Mouse (Mus musculus) liver, embryonic 13.5 days (tissue): ENCODE data around the gene Sik3. TPM values are rescaled to one million over a fixed set of nuclear protein-coding genes. Genes with fewer than 3 reads are reported as not detected.
"Not testable (repeated sequence)": the region's sequence is repeated elsewhere in the genome, so short reads cannot be mapped to it uniquely, and the experiment has no call there.

Source experiments
- ATAC-seq: fragments of 200-750 bp; cut with Nextera tagmentation; 2 replicates; pipeline ENCODE4 v1.8.0; 2017; ENCODE audit warnings: low read depth, mild to moderate bottlenecking, moderate number of reproducible peaks, moderate library complexity
- DNase-seq: peaks from one replicate; pipeline ENCODE4 v3.0.0; 2022
- H3K27ac ChIP-seq: fragments of 300-500 bp; sonication (generic); 2 replicates; pipeline ENCODE4 v1.5.1; 2015; ENCODE audit warnings: moderate library complexity, mild to moderate bottlenecking, inconsistent platforms
- H3K27me3 ChIP-seq: fragments of 300-500 bp; sonication (generic); 2 replicates; pipeline ENCODE4 v1.6.1; 2015; ENCODE audit warnings: mild to moderate bottlenecking, inconsistent platforms
- H3K36me3 ChIP-seq: fragments of 300-500 bp; sonication (generic); 2 replicates; pipeline ENCODE4 v1.6.1; 2015; ENCODE audit warnings: mild to moderate bottlenecking, inconsistent platforms
- H3K4me1 ChIP-seq: fragments of 300-500 bp; sonication (generic); replicated peaks from 2 replicates; pipeline ENCODE4 v1.6.1; 2015; ENCODE audit warnings: inconsistent platforms
- H3K4me2 ChIP-seq: fragments of 300-500 bp; sonication (generic); 2 replicates; pipeline ENCODE4 v1.6.1; 2015; ENCODE audit warnings: inconsistent platforms, mild to moderate bottlenecking, moderate library complexity
- H3K4me3 ChIP-seq: fragments of 300-500 bp; sonication (generic); replicated peaks from 2 replicates; pipeline ENCODE4 v1.5.1; 2015; ENCODE audit warnings: mild to moderate bottlenecking, inconsistent platforms
- H3K9ac ChIP-seq: fragments of 300-500 bp; sonication (generic); 2 replicates; pipeline ENCODE4 v1.6.1; 2015; ENCODE audit warnings: mild to moderate bottlenecking, inconsistent platforms
- H3K9me3 ChIP-seq: fragments of 300-500 bp; sonication (generic); replicated peaks from 2 replicates; pipeline ENCODE4 v1.6.1; 2016; ENCODE audit warnings: inconsistent platforms
- WGBS: fragments of 180-500 bp; shearing (Covaris S2); methylation state at CpG from one replicate; pipeline ENCODE4 v1.1.7; 2015; ENCODE audit not compliant: insufficient replicate concordance; 5-methylcytosine and 5-hydroxymethylcytosine counted together
- polyA plus RNA-seq: library from polyadenylated mRNA; unstranded; fragments of >200 nt; fragmentation: Nextera tagmentation; extraction: Ambion mirVana; gene quantifications from 2 replicates; pipeline ENCODE4 v1.2.1, GENCODE M21; 2015

Sik3 gene
- polyA plus RNA-seq, 1 experiment from 2014 or later, result 2.8 TPM

DNA sequence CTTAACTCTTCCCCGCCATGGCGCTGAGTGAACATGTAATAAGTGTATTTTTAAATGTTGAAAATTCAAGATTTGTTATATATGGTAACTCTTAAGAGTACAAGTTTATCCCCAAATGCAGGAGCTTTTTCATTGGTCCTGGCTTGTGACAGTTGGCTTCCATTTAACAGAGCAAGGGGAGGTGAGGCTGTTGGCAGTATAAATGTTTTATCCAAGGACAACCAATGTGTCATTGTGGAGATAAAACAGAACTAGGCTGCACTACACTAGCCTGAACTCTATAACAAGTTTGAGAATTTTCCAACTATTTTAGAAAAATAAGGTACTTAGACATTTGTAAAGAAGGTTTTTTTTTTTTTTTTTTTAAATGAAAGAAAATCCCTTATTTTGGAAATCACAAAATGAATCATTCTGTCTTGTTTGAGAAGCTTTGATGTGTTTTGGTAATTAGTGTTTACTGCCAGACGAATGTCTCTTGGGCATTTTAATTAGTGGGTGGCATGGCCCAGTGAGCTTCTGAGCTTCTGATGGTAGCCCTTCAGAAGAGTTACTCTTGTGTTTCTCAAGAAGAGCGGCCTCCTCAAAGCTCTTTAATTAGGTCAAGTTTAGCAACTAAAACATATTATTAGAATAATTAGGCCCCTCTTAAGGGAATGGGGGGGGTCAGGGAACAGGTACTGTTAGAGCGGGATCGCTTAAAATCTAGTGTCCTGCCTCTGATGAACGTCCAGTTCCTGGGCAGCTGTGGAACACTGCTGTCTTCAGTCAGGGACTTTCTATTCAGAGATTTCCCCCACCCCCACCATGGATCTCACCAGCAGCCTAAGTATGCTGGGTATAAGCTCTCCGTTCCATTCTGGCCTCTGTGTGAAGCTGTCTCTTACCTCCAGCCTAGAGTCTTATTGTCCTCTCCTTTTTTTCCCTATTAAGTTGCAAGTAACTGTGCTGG is 139.7 kb downstream of the Sik3 start:
- peaks cover 58% of the 10 kb centered on the region for H3K4me1 ChIP-seq
- 77% methylated on average over 8 of the region's 8 CpGs for WGBS
- H3K4me3 ChIP-seq, result no peak overlapping the region
- no peak overlapping the region for H3K4me2 ChIP-seq
- H3K9me3 ChIP-seq, result no peaks in the 10 kb centered on the region
- H3K27me3 ChIP-seq, result no peaks in the 10 kb centered on the region
- ATAC-seq, result no peak
- H3K27ac ChIP-seq, result no peak overlapping the region
- no peaks in the 10 kb centered on the region; the same call in 1 of the 2 replicates for H3K36me3 ChIP-seq
- DNase-seq, result no peak
- H3K9ac ChIP-seq, result no peak overlapping the region

DNA sequence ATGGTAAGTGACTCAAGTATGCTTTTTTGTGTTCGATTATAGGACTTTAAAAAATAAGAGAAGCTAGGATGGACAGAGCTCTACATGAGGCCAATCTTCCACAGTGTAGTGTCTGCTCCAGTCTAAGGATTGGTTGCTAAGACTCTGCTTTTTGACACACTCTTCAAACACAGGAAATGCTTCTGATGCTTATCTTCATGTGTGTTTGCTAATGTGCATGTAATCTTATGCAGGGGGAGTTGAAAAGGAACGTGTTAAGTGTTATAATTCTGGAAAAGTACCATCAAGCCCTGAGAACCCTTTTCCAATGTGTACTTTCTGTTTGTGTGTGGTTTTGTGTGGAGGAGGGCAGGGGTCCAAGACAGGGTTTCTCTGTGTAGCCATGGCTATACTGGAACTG is 141.8 kb downstream of the Sik3 start:
- H3K4me2 ChIP-seq, result no peak overlapping the region
- H3K9ac ChIP-seq, result no peak overlapping the region
- WGBS, result 42% methylated on average over 2 of the region's 2 CpGs
- ATAC-seq, result no peak
- H3K9me3 ChIP-seq, result no peaks in the 10 kb centered on the region
- DNase-seq, result no peak
- H3K4me1 ChIP-seq, result peaks cover 38% of the 10 kb centered on the region
- H3K36me3 ChIP-seq, result no peaks in the 10 kb centered on the region; the same call in 1 of the 2 replicates
- no peaks in the 10 kb centered on the region for H3K27me3 ChIP-seq
- no peak overlapping the region for H3K4me3 ChIP-seq
- H3K27ac ChIP-seq, result no peak overlapping the region

DNA sequence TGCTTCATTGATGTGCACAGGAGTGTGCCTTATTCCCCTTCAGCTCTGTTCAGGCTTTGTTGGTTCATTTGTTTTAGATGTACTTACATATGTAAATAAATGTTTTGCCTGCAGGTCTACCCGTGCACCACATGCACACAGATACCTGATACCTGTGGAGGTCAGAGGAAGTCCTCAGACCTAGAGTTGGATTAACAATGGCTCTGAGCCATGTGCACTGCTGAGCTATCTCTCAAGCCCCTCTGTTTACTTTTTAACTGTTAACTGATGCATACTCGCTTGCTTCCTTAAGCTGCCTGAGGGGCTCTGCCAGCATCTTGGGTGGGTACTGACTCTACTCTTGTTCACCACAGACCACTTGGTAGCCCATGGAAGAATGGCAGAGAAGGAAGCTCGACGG is 142.4 kb downstream of the Sik3 start:
- no peak overlapping the region for H3K9ac ChIP-seq
- H3K27ac ChIP-seq, result no peak overlapping the region
- no peak for DNase-seq
- H3K27me3 ChIP-seq, result no peaks in the 10 kb centered on the region
- ATAC-seq, result no peak
- H3K4me3 ChIP-seq, result no peak overlapping the region
- no peaks in the 10 kb centered on the region; the same call in 1 of the 2 replicates for H3K36me3 ChIP-seq
- WGBS, result 66% methylated on average over 4 of the region's 4 CpGs
- no peak overlapping the region for H3K4me2 ChIP-seq
- peaks cover 32% of the 10 kb centered on the region for H3K4me1 ChIP-seq
- no peaks in the 10 kb centered on the region for H3K9me3 ChIP-seq

DNA sequence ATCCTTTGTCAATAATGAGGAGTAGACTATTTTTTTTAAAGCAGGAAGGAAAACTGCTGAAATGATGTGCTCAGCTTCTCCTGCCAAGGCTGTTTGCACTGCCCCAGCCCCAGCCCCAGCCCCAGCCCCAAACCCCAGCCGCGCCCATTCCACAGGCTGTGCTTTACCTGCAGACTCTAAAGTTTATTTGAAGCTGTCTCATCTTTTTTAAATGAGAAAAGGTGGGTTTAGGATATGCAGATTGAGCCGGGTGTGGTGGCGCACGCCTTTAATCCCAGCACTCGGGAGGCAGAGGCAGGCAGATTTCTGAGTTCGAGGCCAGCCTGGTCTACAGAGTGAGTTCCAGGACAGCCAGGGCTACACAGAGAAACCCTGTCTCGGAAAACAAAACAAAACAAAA is 143.2 kb downstream of the Sik3 start:
- DNase-seq, H3K27ac ChIP-seq, H3K4me3 ChIP-seq, H3K9ac ChIP-seq, H3K27me3 ChIP-seq, H3K4me2 ChIP-seq, ATAC-seq, H3K9me3 ChIP-seq, H3K36me3 ChIP-seq: not testable (repeated sequence)
- H3K4me1 ChIP-seq, result peaks cover 24% of the 10 kb centered on the region
- WGBS, result 86% methylated on average over 8 of the region's 8 CpGs

DNA sequence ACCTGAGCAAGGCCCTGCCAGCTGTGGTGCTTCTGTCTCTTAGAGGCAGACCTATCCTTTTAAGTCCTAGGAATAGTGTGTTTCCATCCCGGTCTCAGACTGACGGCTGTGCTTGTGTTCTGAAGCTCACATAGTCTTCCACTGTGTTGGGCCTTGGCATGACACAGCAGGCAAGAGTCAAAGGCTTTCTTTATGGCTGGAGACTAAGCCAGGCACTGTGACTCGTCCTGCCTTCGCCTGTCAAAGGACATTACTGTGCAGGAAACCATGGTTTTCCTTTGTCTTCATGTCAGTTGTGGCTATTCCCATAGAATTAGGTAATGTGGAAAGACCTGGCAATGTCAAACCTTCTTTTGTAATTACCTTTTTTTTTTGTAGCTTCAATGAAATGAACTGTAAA is 144.1 kb downstream of the Sik3 start:
- no peaks in the 10 kb centered on the region for H3K9me3 ChIP-seq
- no peaks in the 10 kb centered on the region for H3K27me3 ChIP-seq
- H3K4me3 ChIP-seq, result no peak overlapping the region
- ATAC-seq (no peak), DNase-seq (no peak)
- whole genome bisulfite sequencing, result 65% methylated on average over 4 of the region's 4 CpGs
- H3K4me2 ChIP-seq, result no peak overlapping the region
- H3K36me3 ChIP-seq, result peaks cover 4% of the 10 kb centered on the region; the same call in 1 of the 2 replicates
- H3K4me1 ChIP-seq, result peaks cover 15% of the 10 kb centered on the region
- no peak overlapping the region for H3K9ac ChIP-seq
- H3K27ac ChIP-seq, result no peak overlapping the region

DNA sequence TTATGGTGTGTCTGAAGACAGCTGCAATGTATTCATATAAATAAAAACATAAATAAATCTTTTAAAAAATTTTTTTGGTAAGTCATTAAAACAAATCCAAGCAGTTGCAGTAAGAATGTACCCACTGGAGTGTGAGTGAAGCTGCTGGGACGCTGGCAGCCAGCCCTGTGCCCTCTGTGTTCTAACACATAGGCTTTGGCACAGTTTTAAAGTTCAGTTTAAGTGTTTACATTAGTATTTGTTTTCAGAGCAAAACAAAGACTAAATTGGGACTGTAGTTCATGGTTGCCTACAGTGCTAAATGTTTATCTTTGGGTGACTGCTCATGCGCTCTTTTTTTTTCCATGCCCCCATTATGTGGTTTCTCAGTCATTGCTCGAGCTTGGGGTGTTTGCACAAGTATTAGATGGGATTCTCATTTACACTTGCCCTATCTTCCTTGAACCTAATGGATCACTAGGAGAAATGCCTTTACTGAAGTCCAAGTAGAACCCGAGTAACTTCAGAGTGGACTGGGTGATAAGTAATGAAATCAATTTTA is 145.7 kb downstream of the Sik3 start:
- WGBS, result 65% methylated on average over 4 of the region's 4 CpGs
- peaks cover 4% of the 10 kb centered on the region; the same call in 1 of the 2 replicates for H3K36me3 ChIP-seq
- H3K4me3 ChIP-seq, result no peak overlapping the region
- DNase-seq (no peak), ATAC-seq (no peak)
- H3K4me2 ChIP-seq, result no peak overlapping the region
- peaks cover 8% of the 10 kb centered on the region; the same call in 1 of the 2 replicates for H3K4me1 ChIP-seq
- H3K9ac ChIP-seq, result no peak overlapping the region
- no peak overlapping the region for H3K27ac ChIP-seq
- H3K9me3 ChIP-seq, result no peaks in the 10 kb centered on the region
- H3K27me3 ChIP-seq, result no peaks in the 10 kb centered on the region

DNA sequence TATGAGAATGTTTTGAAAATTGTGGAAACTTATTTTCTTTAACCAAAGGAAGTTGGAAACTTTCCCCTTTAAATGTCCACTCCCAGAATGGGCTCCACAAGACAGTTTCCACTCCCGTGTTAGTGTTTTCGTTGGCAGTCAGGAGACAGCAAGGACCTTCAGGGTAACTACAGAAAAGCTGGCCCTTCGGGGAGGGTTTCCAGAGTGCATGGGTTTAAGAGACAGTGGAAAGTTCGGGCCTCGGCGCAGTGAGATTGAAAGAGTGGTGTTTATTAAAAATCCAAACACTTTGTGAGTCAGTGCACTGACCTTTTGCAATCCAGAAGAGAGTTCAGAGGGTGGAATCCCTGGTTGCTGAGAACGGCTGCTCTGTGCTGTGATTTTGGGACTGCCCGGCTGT is 150.8 kb downstream of the Sik3 start:
- no peaks in the 10 kb centered on the region for H3K9me3 ChIP-seq
- DNase-seq, result no peak
- no peak overlapping the region for H3K4me3 ChIP-seq
- no peaks in the 10 kb centered on the region for H3K27me3 ChIP-seq
- no peak for ATAC-seq
- H3K4me1 ChIP-seq, result no peaks in the 10 kb centered on the region
- H3K9ac ChIP-seq, result no peak overlapping the region
- WGBS, result 67% methylated on average over 8 of the region's 8 CpGs
- no peak overlapping the region for H3K4me2 ChIP-seq
- 0 out of 2 replicates have a peak, but pooled peaks cover 4% of the 10 kb centered on the region for H3K36me3 ChIP-seq
- H3K27ac ChIP-seq, result no peak overlapping the region

DNA sequence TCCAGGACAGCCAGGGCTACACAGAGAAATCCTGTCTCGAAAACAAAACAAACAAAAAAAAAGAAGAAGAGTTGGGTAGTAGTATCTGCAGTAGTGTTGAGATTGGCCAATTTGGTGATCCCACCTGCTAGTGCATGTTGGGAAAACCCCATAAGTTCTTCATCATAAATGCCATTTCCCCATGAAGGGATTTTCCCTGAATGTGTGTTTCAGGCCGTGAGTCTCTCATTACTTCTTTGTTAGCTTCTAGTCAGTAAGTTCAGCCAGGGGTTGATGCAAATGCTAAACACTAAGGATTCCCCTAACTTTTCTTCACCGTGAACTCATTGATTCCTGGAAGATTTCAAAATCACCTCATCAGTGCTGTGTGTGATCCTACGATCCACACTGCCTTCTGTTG is 156.2 kb downstream of the Sik3 start:
- no peaks in the 10 kb centered on the region for H3K9me3 ChIP-seq
- no peak for ATAC-seq
- H3K4me1 ChIP-seq, result peaks cover 6% of the 10 kb centered on the region; the same call in 1 of the 2 replicates
- H3K27me3 ChIP-seq, result no peaks in the 10 kb centered on the region
- no peak overlapping the region for H3K4me2 ChIP-seq
- H3K27ac ChIP-seq, result no peak overlapping the region
- no peak for DNase-seq
- H3K4me3 ChIP-seq, result no peak overlapping the region
- no peak overlapping the region for H3K9ac ChIP-seq
- H3K36me3 ChIP-seq, result no peaks in the 10 kb centered on the region
- 75% methylated on average over 4 of the region's 4 CpGs for WGBS

DNA sequence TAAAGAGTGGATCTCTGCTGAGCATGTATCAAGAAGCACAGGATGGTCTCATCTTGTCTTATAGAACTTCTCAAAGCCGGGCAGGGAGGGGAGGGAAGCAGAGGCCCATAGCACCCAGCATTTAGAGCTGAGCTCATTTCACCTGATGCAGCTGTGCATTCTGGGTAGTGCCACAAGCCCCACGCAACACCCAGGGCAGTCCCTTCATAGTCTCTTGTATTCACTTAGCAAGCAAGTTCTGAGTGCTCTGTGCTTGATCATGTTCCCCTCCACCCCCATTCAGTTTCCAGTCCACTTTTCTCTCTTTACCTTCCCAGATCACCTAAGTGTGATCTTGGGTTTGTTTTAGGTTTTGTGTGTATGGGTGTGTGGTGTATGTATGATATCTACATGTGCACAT is 159.6 kb downstream of the Sik3 start:
- H3K9me3 ChIP-seq, result no peaks in the 10 kb centered on the region
- ATAC-seq (no peak), DNase-seq (no peak)
- H3K9ac ChIP-seq, result no peak overlapping the region
- H3K4me1 ChIP-seq, result peaks cover 25% of the 10 kb centered on the region
- H3K36me3 ChIP-seq, result no peaks in the 10 kb centered on the region
- H3K4me2 ChIP-seq, result no peak overlapping the region
- H3K27ac ChIP-seq, result no peak overlapping the region
- 59% methylated on average over 2 of the region's 2 CpGs for WGBS
- H3K27me3 ChIP-seq, result no peaks in the 10 kb centered on the region
- no peak overlapping the region for H3K4me3 ChIP-seq

DNA sequence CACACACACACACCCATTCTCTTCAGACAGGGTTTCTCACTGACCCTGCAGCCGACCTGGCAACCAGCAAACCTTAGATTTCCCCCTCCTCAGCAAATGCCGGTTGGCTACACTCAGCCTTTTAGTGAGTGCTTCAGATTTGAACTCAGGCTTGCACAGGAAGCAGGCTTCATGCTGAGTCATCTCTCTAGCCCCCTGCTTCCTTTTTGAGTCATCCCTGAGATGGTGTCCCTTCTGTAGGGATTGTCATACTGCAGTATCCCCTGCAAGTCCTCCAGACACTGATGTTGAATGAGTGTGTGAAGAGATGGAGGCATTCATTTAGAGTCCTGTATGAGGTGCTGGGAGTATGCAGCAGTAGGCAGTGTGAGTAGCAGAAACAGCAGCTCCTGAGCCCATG is 160.3 kb downstream of the Sik3 start:
- Histone ChIP-seq H3K4me3 (no peak overlapping the region), H3K27me3 (no peaks in the 10 kb centered on the region), H3K9ac (no peak overlapping the region), H3K4me2 (no peak overlapping the region), H3K36me3 (0 out of 2 replicates have a peak, but pooled peaks cover 4% of the 10 kb centered on the region), H3K27ac (no peak overlapping the region), H3K4me1 (peaks cover 25% of the 10 kb centered on the region), H3K9me3 (no peaks in the 10 kb centered on the region)
- ATAC-seq (no peak), DNase-seq (no peak)
- 1% methylated on average over 2 of the region's 2 CpGs for WGBS

DNA sequence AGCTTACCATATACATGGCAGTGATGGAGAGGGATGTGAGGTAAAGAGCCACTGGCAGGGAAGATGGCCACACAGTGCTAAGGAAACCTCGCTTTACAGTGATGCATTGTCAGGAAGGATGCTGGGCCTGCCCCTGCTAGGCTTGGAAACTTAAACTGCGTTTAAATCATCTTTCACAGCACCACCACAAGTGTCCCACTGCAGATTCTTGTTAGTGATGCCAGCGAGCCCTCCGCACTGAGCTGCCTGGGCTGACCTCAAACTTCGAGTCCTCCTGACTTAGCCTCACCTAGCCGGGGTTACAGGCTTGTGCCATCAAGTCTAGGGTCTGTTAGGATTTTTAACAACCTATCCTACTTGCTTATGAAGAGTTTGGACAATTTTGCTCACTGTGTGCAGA is 161.3 kb downstream of the Sik3 start:
- Histone ChIP-seq H3K36me3 (0 out of 2 replicates have a peak, but pooled peaks cover 11% of the 10 kb centered on the region), H3K4me2 (no peak overlapping the region), H3K4me3 (no peak overlapping the region), H3K27ac (no peak overlapping the region), H3K9ac (no peak overlapping the region), H3K4me1 (peaks cover 25% of the 10 kb centered on the region), H3K9me3 (no peaks in the 10 kb centered on the region), H3K27me3 (no peaks in the 10 kb centered on the region)
- DNase-seq (no peak), ATAC-seq (no peak)
- WGBS, result 71% methylated on average over 6 of the region's 6 CpGs
